Mouse (Mus musculus): Measurements from ENCODE around the gene Nprl3. TPM values are rescaled to one million over a fixed set of nuclear protein-coding genes. Genes with fewer than 3 reads are reported as not detected.

Gene Nprl3
- total RNA-seq, 2 experiments from 2014 or later, result 48.6 to 49.0 TPM

Other genes starting within 250 kb of the Nprl3 start
- gene Il9r, start 67.4 kb downstream of the Nprl3 start, total RNA-seq (2021), result not detected
- 10 to 100 TPM; 25.0 to 28.1 TPM for gene Snrnp25, start 62.3 kb downstream of the Nprl3 start, total RNA-seq (2021)
- gene Rhbdf1, start 45.4 kb downstream of the Nprl3 start, total RNA-seq (2021), result 10 to 100 TPM; 10.3 to 14.5 TPM
- gene Mpg, start 41.2 kb downstream of the Nprl3 start, total RNA-seq (2021), result 10 to 100 TPM; 16.2 to 16.3 TPM
- gene Hba-x, start 8.7 kb upstream of the Nprl3 start, total RNA-seq (2021), result not detected
- gene Hba-a1, start 15.8 kb upstream of the Nprl3 start, total RNA-seq (2021), result 100 to 1,000 TPM; 298 to 318 TPM
- 1 to 10 TPM in 1 of 2 experiments, not detected in 1; 1.6 TPM for gene Hbq1b, start 19.3 kb upstream of the Nprl3 start, total RNA-seq (2021)
- 100 to 1,000 TPM; 253 to 257 TPM for gene Hba-a2, start 28.8 kb upstream of the Nprl3 start, total RNA-seq (2021)
- gene Hbq1a, start 32.4 kb upstream of the Nprl3 start, total RNA-seq (2021), result 1 to 10 TPM in 1 of 2 experiments, under 1 TPM in 1; 0.97 to 1.3 TPM
- gene Sh3pxd2b, start 80.1 kb upstream of the Nprl3 start, total RNA-seq (2021), result 10 to 100 TPM; 10.0 to 12.0 TPM
- gene Ubtd2, start 187.7 kb upstream of the Nprl3 start, total RNA-seq (2021), result 10 to 100 TPM; 27.4 to 31.3 TPM